Mouse (Mus musculus) embryonic facial prominence, embryonic 11.5 days (tissue): ENCODE measurements around the gene Sec22a. TPM values are rescaled to one million over a fixed set of nuclear protein-coding genes. Genes with fewer than 3 reads are reported as not detected.
A peak's percentile ranks its signal among the peaks of the same experiment; 100 is the strongest.

Experiments used
- ATAC-seq: fragments of 200-750 bp; cut with Nextera tagmentation; replicated peaks from 2 replicates; pipeline ENCODE4 v1.8.0; 2017; ENCODE audit warnings: low read depth; ENCODE audit not compliant: insufficient number of reproducible peaks, low FRiP score, low TSS enrichment
- DNase-seq: peaks from one replicate; pipeline ENCODE4 v3.0.0-alpha.2; 2015; ENCODE audit warnings: low spot score
- H3K27ac ChIP-seq: fragments of 300-500 bp; sonication (generic); replicated peaks from 2 replicates; pipeline ENCODE4 v1.5.1; 2014; ENCODE audit warnings: mild to moderate bottlenecking, low read depth, low read length, control low read depth
- H3K27me3 ChIP-seq: fragments of 300-500 bp; sonication (generic); 2 replicates; pipeline ENCODE4 v1.6.1; 2014; ENCODE audit warnings: mild to moderate bottlenecking, low read length, moderate library complexity, mixed read lengths; ENCODE audit not compliant: control insufficient read depth, insufficient read depth
- H3K36me3 ChIP-seq: fragments of 300-500 bp; sonication (generic); replicated peaks from 2 replicates; pipeline ENCODE4 v1.6.1; 2014; ENCODE audit warnings: low read depth, mild to moderate bottlenecking, low read length, moderate library complexity, mixed read lengths; ENCODE audit not compliant: control insufficient read depth, insufficient read depth
- H3K4me1 ChIP-seq: fragments of 300-500 bp; sonication (generic); 2 replicates; pipeline ENCODE4 v1.6.1; 2014; ENCODE audit warnings: low read length, mixed read lengths; ENCODE audit not compliant: control insufficient read depth, insufficient read depth
- H3K4me2 ChIP-seq: fragments of 300-500 bp; sonication (generic); 2 replicates; pipeline ENCODE4 v1.6.1; 2014; ENCODE audit warnings: low read depth, mild to moderate bottlenecking, control low read depth, low read length, moderate library complexity
- H3K4me3 ChIP-seq: fragments of 300-500 bp; sonication (generic); 2 replicates; pipeline ENCODE4 v1.5.1; 2014; ENCODE audit warnings: low read depth, low read length, control low read depth
- H3K9ac ChIP-seq: fragments of 300-500 bp; sonication (generic); replicated peaks from 2 replicates; pipeline ENCODE4 v1.6.1; 2014; ENCODE audit warnings: mild to moderate bottlenecking, control low read depth, low read length
- H3K9me3 ChIP-seq: fragments of 300-500 bp; sonication (generic); replicated peaks from 2 replicates; pipeline ENCODE4 v1.6.1; 2016; ENCODE audit warnings: mild to moderate bottlenecking, low read length, inconsistent platforms, mixed read lengths; ENCODE audit not compliant: control insufficient read depth
- WGBS: fragments of 180-500 bp; shearing (Covaris S2); extraction: QIAGEN DNeasy Blood & Tissue Kit; methylation state at CpG from one replicate; pipeline ENCODE4 v1.1.7; 2014; 5-methylcytosine and 5-hydroxymethylcytosine counted together
- polyA plus RNA-seq: library from polyadenylated mRNA; unstranded; fragments of >200 nt; fragmentation: Nextera tagmentation; extraction: Ambion mirVana; gene quantifications from 2 replicates; pipeline ENCODE4 v1.2.1, GENCODE M21; 2014

The Sec22a gene
- polyA plus RNA-seq, 1 experiment from 2014 or later, result 36.8 TPM

DNA sequence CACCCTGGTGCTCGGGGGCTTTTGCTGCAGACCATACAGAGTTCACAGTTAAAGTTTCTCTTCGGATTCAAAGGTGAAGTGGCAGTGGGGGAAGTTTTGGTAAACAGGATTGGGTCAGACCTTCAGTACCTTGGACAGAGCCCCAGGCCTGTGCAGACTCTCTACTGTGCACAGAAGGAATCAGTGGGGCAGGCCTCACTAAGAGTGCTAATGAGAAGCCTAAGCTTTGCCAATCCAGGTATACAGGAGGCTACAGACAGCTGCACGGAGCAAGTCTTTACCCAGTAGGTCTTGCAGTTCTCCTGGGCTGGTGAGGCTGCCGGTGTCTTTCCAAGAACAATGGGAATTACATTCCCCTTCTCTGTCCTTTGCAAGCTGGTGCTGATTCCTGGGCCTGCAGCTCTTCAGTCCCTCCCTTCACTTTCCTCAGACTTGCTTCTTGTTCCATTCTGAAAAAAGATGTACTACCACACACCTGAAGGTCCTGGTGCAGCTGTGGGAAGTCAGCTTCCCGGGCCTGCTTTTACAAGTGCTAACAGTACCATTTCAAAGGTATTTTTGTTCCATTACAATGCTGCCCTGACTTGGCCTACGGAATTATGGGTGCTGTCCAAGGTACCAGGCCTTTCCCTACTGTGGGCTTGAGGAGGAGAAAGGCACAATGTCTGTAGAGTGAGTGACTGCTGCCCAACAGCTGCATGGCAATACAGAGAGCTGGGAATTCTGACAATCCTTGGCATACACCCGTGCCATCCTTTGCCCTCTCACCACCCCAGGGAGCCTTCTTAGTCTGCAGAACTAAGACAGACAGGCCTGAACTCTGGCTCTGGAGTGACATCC, 61.1 kb downstream of the Sec22a start:
- peak; percentile 76 for DNase-seq
- Histone ChIP-seq H3K4me2 (no peak overlapping the region), H3K4me1 (no peaks in the 10 kb centered on the region), H3K36me3 (no peaks in the 10 kb centered on the region), H3K27me3 (no peaks in the 10 kb centered on the region), H3K9me3 (no peaks in the 10 kb centered on the region), H3K27ac (no peak overlapping the region), H3K4me3 (no peak overlapping the region), H3K9ac (no peak overlapping the region)
- WGBS, result 49% methylated on average over 7 of the region's 7 CpGs
- ATAC-seq, result no peak

DNA sequence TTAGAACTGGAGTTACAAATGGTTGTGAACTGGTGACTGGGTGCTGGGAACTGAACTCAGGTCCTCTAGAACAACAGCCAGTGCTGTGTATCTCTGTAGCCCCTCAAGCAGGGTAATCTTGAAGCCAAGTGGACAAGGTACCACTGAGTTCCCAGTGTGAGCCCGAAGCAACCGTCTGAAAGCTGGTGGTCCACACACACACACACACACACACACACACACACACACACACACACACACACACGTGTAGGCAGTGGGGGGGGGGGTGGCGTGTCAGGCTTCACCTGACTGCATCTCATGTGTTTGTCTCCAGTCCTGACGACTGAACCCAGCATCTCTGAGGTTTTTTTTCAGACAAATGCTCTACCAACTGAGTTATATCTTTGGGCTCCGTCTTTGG, 63.6 kb downstream of the Sec22a start:
- WGBS, result 82% methylated on average over 5 of the region's 6 CpGs
- Histone ChIP-seq H3K27me3 (no peaks in the 10 kb centered on the region), H3K36me3 (no peaks in the 10 kb centered on the region), H3K9ac (no peak overlapping the region), H3K27ac (no peak overlapping the region), H3K9me3 (no peaks in the 10 kb centered on the region), H3K4me1 (no peaks in the 10 kb centered on the region), H3K4me2 (no peak overlapping the region), H3K4me3 (no peak overlapping the region)
- ATAC-seq (no peak), DNase-seq (no peak)

DNA sequence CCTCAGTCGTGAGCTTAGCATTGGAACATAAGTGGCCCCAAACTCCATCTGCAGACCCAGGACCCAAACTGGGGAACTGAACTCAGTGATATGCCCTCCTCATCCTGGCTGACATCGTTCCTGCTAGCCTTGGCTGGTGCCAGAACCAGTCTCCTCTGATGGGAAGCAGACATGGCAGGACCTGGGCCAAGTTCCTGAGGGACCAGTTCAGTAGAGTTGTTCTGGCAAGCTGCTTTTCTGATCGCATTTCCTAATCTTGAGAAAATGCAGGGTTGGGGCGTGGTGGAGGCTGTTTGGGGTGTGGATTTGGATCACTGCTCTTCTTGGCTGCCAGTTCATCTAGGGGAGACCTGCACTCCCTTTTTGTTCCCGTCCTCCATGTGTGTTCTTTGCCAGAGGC, 65.9 kb downstream of the Sec22a start:
- 76% methylated on average over 5 of the region's 5 CpGs for WGBS
- H3K4me3 ChIP-seq, result no peak overlapping the region

DNA sequence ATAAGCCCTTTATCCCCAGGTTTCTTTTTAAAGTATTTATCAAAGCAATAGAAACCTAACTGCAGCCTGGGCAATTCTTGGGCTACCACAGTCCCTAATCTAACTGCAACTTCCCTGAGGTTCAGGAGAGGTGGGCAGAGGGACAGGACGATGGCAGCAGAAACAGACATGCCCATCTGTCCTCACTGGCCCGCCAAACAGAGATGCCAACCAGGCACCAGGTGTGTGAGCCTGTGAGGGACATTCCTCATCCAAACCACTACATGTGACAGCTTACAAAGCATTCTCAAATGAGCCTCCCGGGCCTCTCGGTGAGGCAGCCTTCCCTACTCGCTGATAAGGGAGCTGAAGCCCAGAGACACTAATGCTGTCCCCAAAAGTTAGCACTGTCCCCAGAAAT, 76.5 kb downstream of the Sec22a start:
- H3K4me3 ChIP-seq, result no peak overlapping the region
- H3K27me3 ChIP-seq, result no peaks in the 10 kb centered on the region
- DNase-seq (no peak), ATAC-seq (no peak)
- no peaks in the 10 kb centered on the region for H3K4me1 ChIP-seq
- no peaks in the 10 kb centered on the region for H3K36me3 ChIP-seq
- WGBS, result 92% methylated on average over 5 of the region's 5 CpGs
- no peak overlapping the region for H3K9ac ChIP-seq
- no peak overlapping the region for H3K27ac ChIP-seq
- no peaks in the 10 kb centered on the region for H3K9me3 ChIP-seq
- no peak overlapping the region for H3K4me2 ChIP-seq

More for the DNA sequence above, 65.9 kb downstream of the Sec22a start:
- H3K9ac ChIP-seq, result no peak overlapping the region
- no peaks in the 10 kb centered on the region for H3K4me1 ChIP-seq
- DNase-seq (no peak), ATAC-seq (no peak)
- no peaks in the 10 kb centered on the region for H3K9me3 ChIP-seq
- no peaks in the 10 kb centered on the region for H3K36me3 ChIP-seq
- H3K27me3 ChIP-seq, result no peaks in the 10 kb centered on the region
- no peak overlapping the region for H3K4me2 ChIP-seq
- H3K27ac ChIP-seq, result no peak overlapping the region

DNA sequence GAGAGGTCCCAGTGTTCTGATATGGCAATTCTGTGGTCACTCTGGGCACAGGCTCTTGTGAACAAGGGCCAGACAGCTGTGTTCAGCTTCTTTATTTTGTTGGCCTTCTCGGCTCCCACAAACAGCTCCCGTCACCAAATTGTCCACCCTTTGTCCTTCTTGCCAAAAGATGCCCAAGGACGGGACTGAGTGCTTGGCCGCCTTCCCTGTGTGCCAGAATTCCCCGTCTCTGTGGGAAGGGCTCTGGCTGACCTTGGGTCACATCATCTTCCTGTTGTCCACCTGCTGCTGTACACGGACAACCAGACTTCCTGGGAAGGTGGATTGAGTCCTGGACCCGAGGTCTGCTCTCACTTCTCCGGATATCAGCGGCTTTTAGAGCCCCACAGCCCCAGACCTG, 77.9 kb downstream of the Sec22a start:
- Histone ChIP-seq H3K27me3 (no peaks in the 10 kb centered on the region), H3K27ac (no peak overlapping the region), H3K4me1 (no peaks in the 10 kb centered on the region), H3K4me2 (no peak overlapping the region), H3K9me3 (no peaks in the 10 kb centered on the region), H3K36me3 (no peaks in the 10 kb centered on the region), H3K9ac (no peak overlapping the region), H3K4me3 (no peak overlapping the region)
- ATAC-seq (no peak), DNase-seq (no peak)
- 82% methylated on average over 9 of the region's 9 CpGs for WGBS

DNA sequence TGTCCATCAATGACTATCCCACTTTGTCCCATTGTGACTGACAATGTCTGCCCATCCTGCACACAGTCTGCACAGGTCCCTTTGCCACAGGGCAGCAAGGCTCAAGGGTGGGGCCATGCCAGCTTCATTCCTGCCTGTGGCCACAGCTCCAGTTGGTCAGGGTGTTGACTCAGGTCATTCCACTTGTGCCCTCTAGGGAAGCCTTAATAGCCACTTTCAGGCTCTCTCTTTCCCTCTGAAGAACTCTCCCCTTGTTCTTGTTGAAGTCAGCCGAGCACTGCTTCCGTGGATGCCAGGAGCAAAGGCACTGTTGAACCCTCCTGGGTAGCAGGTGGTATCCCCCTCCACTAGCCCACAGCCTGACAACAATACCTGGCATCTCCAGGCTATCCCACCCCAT, 81.3 kb downstream of the Sec22a start:
- Histone ChIP-seq H3K9me3 (no peaks in the 10 kb centered on the region), H3K4me2 (no peak overlapping the region), H3K36me3 (no peaks in the 10 kb centered on the region), H3K9ac (no peak overlapping the region), H3K27ac (no peak overlapping the region), H3K4me1 (no peaks in the 10 kb centered on the region), H3K27me3 (no peaks in the 10 kb centered on the region), H3K4me3 (no peak overlapping the region)
- DNase-seq (no peak), ATAC-seq (no peak)
- WGBS, result 78% methylated on average over 2 of the region's 2 CpGs

DNA sequence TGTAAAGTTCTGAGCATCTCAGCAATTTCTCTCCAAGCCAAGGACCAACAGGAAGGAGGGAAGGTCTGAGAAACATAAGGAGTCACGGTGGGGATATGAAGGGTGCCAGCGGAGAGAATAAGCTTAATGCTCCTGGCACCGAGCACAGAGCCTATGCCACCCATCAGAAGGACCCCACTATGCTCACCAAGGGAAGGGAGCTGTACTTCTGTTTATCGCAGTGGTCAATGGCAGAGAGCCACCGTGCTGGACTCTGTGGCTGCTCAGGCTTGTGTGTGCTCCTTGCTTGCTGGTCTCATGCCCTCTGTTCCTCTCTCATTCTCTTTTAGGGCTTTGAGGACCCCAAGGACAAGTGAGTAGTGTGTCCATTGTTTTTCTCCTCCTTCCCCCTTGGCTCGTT, 85.6 kb downstream of the Sec22a start:
- Histone ChIP-seq H3K4me1 (no peaks in the 10 kb centered on the region), H3K27ac (no peak overlapping the region)
- 82% methylated on average over 6 of the region's 6 CpGs for WGBS

DNA sequence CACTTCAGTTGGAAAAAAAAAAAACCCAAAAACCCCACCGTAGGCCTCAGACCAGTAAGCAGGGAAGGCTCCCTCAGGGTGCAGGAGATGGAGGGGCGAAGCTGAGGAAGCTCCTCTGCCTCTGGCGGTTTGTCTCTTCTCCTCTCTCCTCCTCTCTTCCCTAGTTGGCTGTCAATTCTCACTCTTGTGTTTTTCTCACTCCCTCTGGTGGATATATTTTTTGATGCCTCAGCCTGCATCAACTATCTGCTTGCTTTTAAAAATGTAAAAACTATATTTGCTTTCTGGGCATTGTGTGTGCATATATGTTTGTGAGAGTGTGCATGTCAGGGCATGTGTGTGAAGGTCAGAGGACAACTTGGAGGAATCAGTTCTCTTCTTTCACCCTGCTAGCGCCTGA, 91.3 kb downstream of the Sec22a start:
- no peaks in the 10 kb centered on the region for H3K36me3 ChIP-seq
- no peaks in the 10 kb centered on the region for H3K27me3 ChIP-seq
- 34% methylated on average over 4 of the region's 4 CpGs for WGBS
- no peak overlapping the region for H3K9ac ChIP-seq
- ATAC-seq (no peak), DNase-seq (no peak)
- H3K4me3 ChIP-seq, result no peak overlapping the region
- H3K9me3 ChIP-seq, result no peaks in the 10 kb centered on the region
- no peak overlapping the region for H3K4me2 ChIP-seq
- H3K27ac ChIP-seq, result no peak overlapping the region
- H3K4me1 ChIP-seq, result no peaks in the 10 kb centered on the region

More for the DNA sequence above, 85.6 kb downstream of the Sec22a start:
- Histone ChIP-seq H3K4me2 (no peak overlapping the region), H3K27me3 (no peaks in the 10 kb centered on the region), H3K36me3 (no peaks in the 10 kb centered on the region), H3K4me3 (no peak overlapping the region), H3K9me3 (no peaks in the 10 kb centered on the region), H3K9ac (no peak overlapping the region)
- DNase-seq (no peak), ATAC-seq (no peak)
